Mouse (Mus musculus): ENCODE results near the gene Tbx10.
A peak's percentile ranks its signal among the peaks of the same experiment; 100 is the strongest.

The Tbx10 gene

GRCm38 (mm10) chr19:3975866-3976265, 16.7 kb upstream of the Tbx10 start:
- DNase-seq (ENCODE audit: low spot score) = no peak

GRCm38 (mm10) chr19:3980309-3980708, 12.2 kb upstream of the Tbx10 start:
- DNase-seq (ENCODE audit: low spot score) = peak; percentile 70

GRCm38 (mm10) chr19:3980917-3981316, 11.6 kb upstream of the Tbx10 start:
- DNase-seq (ENCODE audit: low spot score) = no peak

DNA sequence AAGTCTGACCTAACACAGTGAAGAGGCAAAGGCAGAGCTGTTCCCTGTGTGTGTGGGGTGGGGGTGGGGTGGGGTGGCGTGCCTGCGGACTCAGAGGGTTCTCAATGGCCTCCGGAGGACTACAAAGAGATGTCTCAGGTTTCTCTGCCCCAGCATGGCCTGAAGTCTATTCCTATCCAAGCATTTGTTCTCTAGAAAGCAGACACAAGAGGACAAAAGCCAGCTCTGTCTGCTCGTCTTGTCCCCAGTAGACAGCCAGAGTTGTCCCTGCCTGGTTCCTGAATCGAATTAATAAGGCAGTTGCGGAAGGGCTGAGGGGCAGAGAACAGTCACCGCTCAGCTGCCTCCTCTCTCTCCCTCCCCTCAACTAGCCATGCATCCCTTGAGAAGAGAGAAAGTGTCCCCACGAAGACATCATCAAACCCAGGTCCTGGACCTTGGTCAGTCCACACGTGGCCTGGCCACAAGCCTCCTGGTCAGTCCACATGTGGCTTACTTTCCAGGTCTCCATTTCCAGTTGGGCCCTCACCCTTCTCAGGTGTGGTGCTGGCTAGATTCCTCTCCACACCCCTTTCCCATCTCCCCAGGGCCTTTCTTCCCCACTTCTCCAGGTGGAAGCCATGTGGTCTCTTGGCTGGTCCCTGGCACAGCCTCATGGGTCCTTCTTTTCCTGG, 8.9 kb upstream of the Tbx10 start:
- no peak for DNase-seq (ENCODE audit: low spot score)

- DNase-seq (ENCODE audit: low spot score) = peak; percentile 47
These were observed 7.3 kb upstream of the Tbx10 start for GRCm38 (mm10) chr19:3985261-3985681.

GRCm38 (mm10) chr19:3986334-3986733, 6.2 kb upstream of the Tbx10 start, which contains the start of gene Acy3:
Acy3 (plus strand) TSS chr19:3986570.
- peak; percentile 81 for DNase-seq (ENCODE audit: low spot score)

DNA sequence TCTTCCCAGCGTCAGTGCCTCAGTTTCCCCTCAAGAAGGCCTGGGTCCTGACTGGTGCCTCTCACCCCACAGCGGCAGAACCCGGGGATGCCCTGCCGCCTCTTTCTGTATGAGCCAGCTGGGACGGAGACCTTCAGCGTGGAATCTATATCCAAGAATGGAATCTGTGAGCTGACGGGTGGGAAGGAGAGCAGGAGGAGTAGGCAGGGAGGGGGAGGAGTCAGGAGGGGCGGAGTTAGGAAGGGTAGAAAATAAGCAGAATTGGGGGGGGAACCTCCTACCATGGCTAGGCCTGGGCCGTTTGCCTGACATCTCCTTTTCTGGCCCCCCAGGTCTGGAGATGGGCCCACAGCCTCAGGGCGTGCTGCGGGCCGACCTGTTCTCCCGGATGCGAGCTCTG, 4.5 kb upstream of the Tbx10 start:
- DNase-seq (ENCODE audit: low spot score) = no peak

GRCm38 (mm10) chr19:3988750-3989149, 3.8 kb upstream of the Tbx10 start:
- no peak for DNase-seq (ENCODE audit: low spot score)

- DNase-seq (ENCODE audit: low spot score) = no peak
These were observed 1.7 kb upstream of the Tbx10 start for GRCm38 (mm10) chr19:3990804-3991203.

- no peak for DNase-seq (ENCODE audit: low spot score)
These were observed 990 bp upstream of the Tbx10 start for GRCm38 (mm10) chr19:3991562-3991961.

GRCm38 (mm10) chr19:3991966-3992365, 586 bp upstream of the Tbx10 start:
- no peak for DNase-seq (ENCODE audit: low spot score)

DNA sequence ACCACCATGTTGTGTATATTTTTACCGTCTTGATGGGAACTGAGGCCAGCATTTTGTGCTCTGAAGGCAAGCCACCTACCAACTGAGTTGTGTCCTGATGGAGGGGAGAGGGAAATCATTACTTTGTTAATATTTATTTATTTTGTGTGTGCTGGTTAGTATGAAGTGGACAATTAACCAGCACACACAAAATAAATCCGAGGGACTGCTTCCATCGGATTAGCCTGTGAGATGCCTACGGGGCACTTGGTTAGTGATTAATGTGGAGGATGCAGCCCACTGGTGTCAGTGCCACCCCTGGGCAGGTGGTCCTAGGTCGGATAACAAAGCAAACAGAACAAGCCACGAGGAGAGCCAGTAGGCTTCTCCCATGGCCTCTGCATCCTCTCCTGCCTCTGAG, 2.4 kb downstream of the Tbx10 start:
- DNase-seq (ENCODE audit: low spot score) = no peak

- DNase-seq (ENCODE audit: low spot score) = no peak
These were observed 3.0 kb downstream of the Tbx10 start for GRCm38 (mm10) chr19:3995505-3995904.

DNA sequence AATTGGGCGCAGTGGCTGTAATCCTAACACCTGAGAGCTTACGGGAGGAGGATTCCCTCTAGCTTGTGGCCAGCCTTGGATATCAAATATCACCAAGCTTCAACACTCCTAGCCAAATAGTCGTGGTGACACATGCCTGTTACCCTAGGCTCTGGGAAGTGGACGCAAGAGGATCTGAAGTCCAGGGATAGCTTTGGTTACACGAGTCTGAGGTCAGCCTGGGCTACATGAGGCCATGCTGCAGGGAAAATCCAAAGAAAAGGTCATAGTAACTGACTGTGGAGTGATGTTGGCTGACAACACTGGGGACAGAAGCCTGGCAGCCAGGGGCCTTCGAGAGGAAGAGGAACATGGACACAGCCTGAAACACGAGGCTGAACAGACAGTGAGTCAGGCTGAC, 3.6 kb downstream of the Tbx10 start:
- DNase-seq (ENCODE audit: low spot score) = no peak

DNA sequence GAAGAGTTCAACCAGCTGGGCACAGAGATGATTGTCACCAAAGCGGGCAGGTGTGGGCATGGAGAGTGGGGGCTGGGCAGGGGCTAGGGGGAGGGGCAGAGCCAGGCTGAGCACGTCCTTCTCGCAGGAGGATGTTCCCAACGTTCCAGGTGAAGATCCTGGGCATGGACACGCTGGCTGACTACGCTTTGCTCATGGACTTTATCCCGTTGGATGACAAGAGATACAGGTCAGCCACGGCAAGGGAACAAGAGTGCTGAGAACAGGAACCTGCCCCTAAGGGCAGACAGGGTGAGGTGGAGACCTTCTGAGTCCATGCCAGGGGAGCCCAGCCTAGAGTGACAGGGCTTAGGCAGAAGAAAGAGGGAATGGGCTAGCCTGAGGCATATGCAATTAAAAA, 4.2 kb downstream of the Tbx10 start:
- DNase-seq (ENCODE audit: low spot score) = no peak

- DNase-seq (ENCODE audit: low spot score) = no peak
These were observed 4.7 kb downstream of the Tbx10 start for GRCm38 (mm10) chr19:3997231-3997630.

DNA sequence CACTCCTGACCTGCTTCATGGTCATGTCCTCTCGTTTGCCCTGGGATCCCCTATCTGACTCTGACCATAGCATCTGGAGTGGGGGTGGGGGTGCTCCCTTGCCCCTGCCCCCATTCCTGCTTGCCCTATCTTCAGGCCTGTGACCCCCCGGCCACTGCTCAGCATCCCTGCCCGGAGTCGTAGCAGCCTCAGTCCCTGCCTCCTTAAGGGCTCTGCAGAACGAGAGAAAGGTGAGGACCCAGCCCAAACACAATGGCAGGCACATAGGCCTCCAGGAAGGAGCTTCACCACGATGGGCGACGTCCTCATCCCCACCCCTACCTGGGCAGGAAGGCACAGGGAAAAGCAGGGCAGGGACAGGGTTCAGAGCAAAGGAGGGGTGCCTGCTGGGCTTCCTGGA, 5.8 kb downstream of the Tbx10 start:
- DNase-seq (ENCODE audit: low spot score) = no peak

- DNase-seq (ENCODE audit: low spot score) = no peak
These were observed 6.7 kb downstream of the Tbx10 start for GRCm38 (mm10) chr19:3999121-3999730.

- DNase-seq (ENCODE audit: low spot score) = peak; percentile 99
These were observed 7.8 kb downstream of the Tbx10 start, which contains the start of the genes Nudt8 and Gm49405 for GRCm38 (mm10) chr19:4000119-4000900. Nudt8 (plus strand) TSS chr19:4000580. Gm49405 (plus strand) TSS chr19:4000626.

DNA sequence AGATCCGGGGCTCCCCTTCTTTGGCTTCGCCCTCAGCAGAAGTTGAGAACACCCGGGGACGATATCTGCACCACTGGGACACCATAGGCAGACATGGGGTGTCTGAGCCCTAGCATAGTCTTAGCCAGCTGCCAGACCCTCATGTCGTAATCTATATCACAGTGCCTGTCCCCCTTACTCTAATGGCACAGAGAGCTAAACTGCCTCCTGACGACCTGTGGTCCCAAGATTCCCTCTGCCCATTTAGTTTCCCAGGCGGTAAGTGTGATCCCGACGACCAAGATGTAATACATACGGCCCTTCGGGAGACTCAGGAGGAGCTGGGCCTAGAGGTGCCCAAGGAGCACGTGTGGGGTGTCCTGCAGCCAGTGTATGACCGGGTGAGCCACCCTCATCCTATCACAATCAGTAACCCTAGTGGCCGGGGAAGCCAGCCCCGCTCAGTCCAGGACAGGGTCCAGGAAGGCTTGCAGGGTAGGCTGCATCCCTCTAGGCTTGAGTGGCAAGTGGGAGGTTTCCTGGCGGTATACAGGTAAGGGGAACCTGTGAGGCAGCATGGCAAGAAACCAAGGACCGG, 8.5 kb downstream of the Tbx10 start:
- DNase-seq (ENCODE audit: low spot score) = no peak

DNA sequence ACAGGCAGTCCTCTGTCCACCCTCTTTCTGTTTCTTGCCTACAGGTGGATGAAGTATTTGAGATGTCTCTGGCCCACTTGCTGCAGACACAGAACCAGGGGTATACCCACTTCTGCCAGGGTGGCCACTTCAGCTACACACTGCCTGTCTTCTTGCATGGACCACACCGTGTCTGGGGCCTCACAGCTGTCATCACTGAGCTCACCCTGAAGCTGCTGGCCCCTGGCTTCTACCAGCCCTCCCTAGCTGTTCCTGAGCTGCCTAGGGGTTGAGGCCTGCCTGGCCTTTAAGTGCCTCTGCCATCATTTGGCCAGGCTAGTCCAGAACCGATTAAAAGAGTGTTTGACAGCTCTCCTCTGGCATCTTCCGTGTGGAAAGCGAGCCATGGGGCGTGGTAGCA, 9.2 kb downstream of the Tbx10 start:
- DNase-seq (ENCODE audit: low spot score) = no peak

DNA sequence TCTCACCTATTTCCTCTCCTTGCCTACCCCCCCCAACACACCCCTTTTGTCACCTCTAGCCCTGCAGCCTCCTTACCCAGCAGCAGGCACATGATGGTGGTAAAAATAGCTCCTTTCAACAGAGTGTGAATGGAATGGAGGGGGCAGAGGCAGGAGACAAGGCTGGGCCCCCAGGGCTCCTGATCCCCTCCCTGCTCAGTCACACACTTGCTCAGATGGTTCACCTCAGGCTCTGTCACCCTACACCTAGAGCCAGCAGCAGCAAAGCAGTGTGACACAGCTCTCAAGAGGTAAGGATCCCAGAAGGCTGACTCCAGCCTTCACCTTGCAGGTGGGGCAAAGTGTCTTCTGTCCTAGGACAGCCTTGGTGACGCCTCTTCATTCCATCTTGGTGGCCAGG, 10.6 kb downstream of the Tbx10 start, which contains the start of gene Doc2g:
Gene Doc2g (plus strand): TSS at position 202 of the 400 bp plus-strand sequence.
- DNase-seq (ENCODE audit: low spot score) = no peak

GRCm38 (mm10) chr19:4003641-4004040, 11.1 kb downstream of the Tbx10 start:
- DNase-seq (ENCODE audit: low spot score) = no peak
